Mouse (Mus musculus) heart, postnatal 14 days (tissue): ENCODE measurements around the gene Cdk9. TPM values are rescaled to one million over a fixed set of nuclear protein-coding genes. Genes with fewer than 3 reads are reported as not detected.

ENCODE experiments used
- DNase-seq, 2 experiments: peaks; one replicate each; pipeline ENCODE4 v3.0.0; 2021 to 2022
- intact Hi-C: fragments of 180-260 bp; cut with DNase I; formaldehyde crosslinking; loops from one replicate; pipeline ENCODE4 v1.15.1; 2025
- total RNA-seq, 2 experiments: library from RNA; stranded (reverse); gene quantifications; 2 replicates each; pipeline ENCODE4 v1.2.3; 2021

The Cdk9 gene
- total RNA-seq, 2 experiments from 2014 or later: 30.7 to 31.3 TPM

- no peak for DNase-seq
- intact Hi-C loops: loop anchor here (2.0 to 5.0 kb wide), 2 partner anchors 17 to 141 kb away; no protein-coding TSS in a partner anchor
Measured at GRCm38 (mm10) chr2:32711301-32712056, 1.4 kb downstream of the Cdk9 start.

- DNase-seq: no peak
- intact Hi-C loops: loop anchor here (5.0 kb wide), 1 partner anchor 142 kb away; no protein-coding TSS in a partner anchor
Measured at GRCm38 (mm10) chr2:32710425-32710824, 2.5 kb downstream of the Cdk9 start.

- DNase-seq: no peak
- intact Hi-C loops: loop anchor here (5.0 kb wide), 1 partner anchor 143 kb away; no protein-coding TSS in a partner anchor
Measured at GRCm38 (mm10) chr2:32709521-32710137, 3.2 kb downstream of the Cdk9 start.

GRCm38 (mm10) chr2:32708643-32709042 is 4.2 kb downstream of the Cdk9 start:
- intact Hi-C loops: no loop called here
- peak; percentile 73 to 81 for DNase-seq

GRCm38 (mm10) chr2:32706971-32707370 is 5.9 kb downstream of the Cdk9 start:
- no peak for DNase-seq
- intact Hi-C loops: no loop called here

- intact Hi-C loops: no loop called here
- no peak for DNase-seq
Measured at GRCm38 (mm10) chr2:32705018-32705417, 7.9 kb downstream of the Cdk9 start.

GRCm38 (mm10) chr2:32704021-32704421 is 8.9 kb downstream of the Cdk9 start, which contains the start of gene Fpgs:
Gene Fpgs, minus strand, starts transcription at chr2:32704145.
- intact Hi-C loops: no loop called here
- no peak for DNase-seq

- DNase-seq: no peak
Measured at GRCm38 (mm10) chr2:32703046-32703445, 9.8 kb downstream of the Cdk9 start.

GRCm38 (mm10) chr2:32700966-32701743 is 11.7 kb downstream of the Cdk9 start:
- intact Hi-C loops: no loop called here
- no peak for DNase-seq

More at GRCm38 (mm10) chr2:32703046-32703445, 9.8 kb downstream of the Cdk9 start:
- intact Hi-C loops: no loop called here

- intact Hi-C loops: no loop called here
Measured at GRCm38 (mm10) chr2:32699680-32700079, 13.2 kb downstream of the Cdk9 start.

GRCm38 (mm10) chr2:32694691-32695090 is 18.2 kb downstream of the Cdk9 start:
- DNase-seq: no peak
- intact Hi-C loops: no loop called here

More at GRCm38 (mm10) chr2:32699680-32700079, 13.2 kb downstream of the Cdk9 start:
- DNase-seq: no peak

- intact Hi-C loops: no loop called here
- peak; percentile 96 to 98 for DNase-seq
Measured at GRCm38 (mm10) chr2:32693823-32694411, 19.0 kb downstream of the Cdk9 start.

- intact Hi-C loops: no loop called here
- no peak for DNase-seq
Measured at GRCm38 (mm10) chr2:32693282-32693681, 19.6 kb downstream of the Cdk9 start.

GRCm38 (mm10) chr2:32692496-32692895 is 20.4 kb downstream of the Cdk9 start:
- intact Hi-C loops: no loop called here
- DNase-seq: no peak

- no peak for DNase-seq
- intact Hi-C loops: no loop called here
Measured at GRCm38 (mm10) chr2:32691041-32691440, 21.8 kb downstream of the Cdk9 start.

- intact Hi-C loops: loop anchor here (1.0 to 2.0 kb wide), 2 partner anchors 58 to 105 kb away; no protein-coding TSS in a partner anchor
- peak; percentile 91 to 95 for DNase-seq
Measured at GRCm38 (mm10) chr2:32689420-32689819, 23.5 kb downstream of the Cdk9 start.

GRCm38 (mm10) chr2:32687562-32687961 is 25.3 kb downstream of the Cdk9 start:
- DNase-seq: no peak
- intact Hi-C loops: no loop called here

- intact Hi-C loops: no loop called here
- DNase-seq: no peak
Measured at GRCm38 (mm10) chr2:32686640-32687039, 26.2 kb downstream of the Cdk9 start.

GRCm38 (mm10) chr2:32685807-32686206 is 27.1 kb downstream of the Cdk9 start:
- intact Hi-C loops: no loop called here
- DNase-seq: no peak

GRCm38 (mm10) chr2:32684681-32685428 is 28.0 kb downstream of the Cdk9 start:
- DNase-seq: no peak
- intact Hi-C loops: no loop called here
